Mouse (Mus musculus): Measurements from ENCODE around the gene Zpr1. TPM values are rescaled to one million over a fixed set of nuclear protein-coding genes. Genes with fewer than 3 reads are reported as not detected.

The Zpr1 gene
- polyA plus RNA-seq, 1 experiment from 2014 or later: 23.6 TPM

- 23% methylated on average over 24 of the region's 24 CpGs for WGBS (ENCODE audit: insufficient replicate concordance)
- no peak overlapping the region for H3K27ac ChIP-seq (ENCODE audit: low read length)
- H3K4me1 ChIP-seq (ENCODE audit: control insufficient read depth, low read depth, low read length): peaks cover 4% of the 10 kb centered on the region; the same call in 1 of the 2 replicates
- ATAC-seq (ENCODE audit: low read depth): no peak
- H3K27me3 ChIP-seq (ENCODE audit: control insufficient read depth, insufficient read depth, low read depth, low read length): peaks cover 18% of the 10 kb centered on the region
- no peak overlapping the region for H3K4me2 ChIP-seq (ENCODE audit: low read depth, low read length)
- no peak overlapping the region for H3K4me3 ChIP-seq (ENCODE audit: low read depth, low read length)
- no peaks in the 10 kb centered on the region for H3K36me3 ChIP-seq (ENCODE audit: control insufficient read depth, insufficient read depth)
- H3K9ac ChIP-seq (ENCODE audit: low read depth, low read length): no peak overlapping the region
- H3K9me3 ChIP-seq (replicated peaks; ENCODE audit: control insufficient read depth, low read length): no peaks in the 10 kb centered on the region; the same call in 1 of the 2 replicates
Measured at GRCm38 (mm10) chr9:46329801-46330585, 57.1 kb downstream of the Zpr1 start.

- WGBS (ENCODE audit: insufficient replicate concordance): 38% methylated on average over 6 of the region's 6 CpGs
Measured at GRCm38 (mm10) chr9:46330586-46330895, 57.7 kb downstream of the Zpr1 start.

GRCm38 (mm10) chr9:46331301-46331700 lies 58.4 kb downstream of the Zpr1 start:
- Histone ChIP-seq H3K4me1 (ENCODE audit: control insufficient read depth, low read depth, low read length) (peaks cover 4% of the 10 kb centered on the region; the same call in 1 of the 2 replicates), H3K9ac (ENCODE audit: low read depth, low read length) (no peak overlapping the region), H3K4me2 (ENCODE audit: low read depth, low read length) (no peak overlapping the region), H3K9me3 (replicated peaks; ENCODE audit: control insufficient read depth, low read length) (no peaks in the 10 kb centered on the region; the same call in 1 of the 2 replicates), H3K27me3 (ENCODE audit: control insufficient read depth, insufficient read depth, low read depth, low read length) (peaks cover 18% of the 10 kb centered on the region), H3K36me3 (ENCODE audit: control insufficient read depth, insufficient read depth) (no peaks in the 10 kb centered on the region), H3K27ac (ENCODE audit: low read length) (no peak overlapping the region), H3K4me3 (ENCODE audit: low read depth, low read length) (no peak overlapping the region)
- no peak for ATAC-seq (ENCODE audit: low read depth)
- WGBS (ENCODE audit: insufficient replicate concordance): 59% methylated on average over 1 of the region's 1 CpGs

More at GRCm38 (mm10) chr9:46330586-46330895, 57.7 kb downstream of the Zpr1 start:
- Histone ChIP-seq H3K36me3 (ENCODE audit: control insufficient read depth, insufficient read depth) (no peaks in the 10 kb centered on the region), H3K27me3 (ENCODE audit: control insufficient read depth, insufficient read depth, low read depth, low read length) (peaks cover 18% of the 10 kb centered on the region), H3K9me3 (replicated peaks; ENCODE audit: control insufficient read depth, low read length) (no peaks in the 10 kb centered on the region; the same call in 1 of the 2 replicates), H3K9ac (ENCODE audit: low read depth, low read length) (no peak overlapping the region), H3K4me2 (ENCODE audit: low read depth, low read length) (no peak overlapping the region), H3K4me1 (ENCODE audit: control insufficient read depth, low read depth, low read length) (peaks cover 4% of the 10 kb centered on the region; the same call in 1 of the 2 replicates), H3K27ac (ENCODE audit: low read length) (no peak overlapping the region), H3K4me3 (ENCODE audit: low read depth, low read length) (no peak overlapping the region)
- ATAC-seq (ENCODE audit: low read depth): no peak

Other genes with a start within 250 kb of the Zpr1 start
- gene Apoa1, start 44.5 kb upstream of the Zpr1 start, polyA plus RNA-seq (2015; fragmentation: Nextera tagmentation; extraction: Ambion mirVana): 6,810 and 7,451 TPM in 2 replicates
- gene Apoc3, start 37.4 kb upstream of the Zpr1 start, polyA plus RNA-seq (2015; fragmentation: Nextera tagmentation; extraction: Ambion mirVana): 9.3 and 14.0 TPM in 2 replicates
- 0.07 and 14.5 TPM in 2 replicates for gene Apoa4, start 32.4 kb upstream of the Zpr1 start, polyA plus RNA-seq (2015; fragmentation: Nextera tagmentation; extraction: Ambion mirVana)
- 0.67 and 1.1 TPM in 2 replicates for gene Apoa5, start 4.4 kb upstream of the Zpr1 start, polyA plus RNA-seq (2015; fragmentation: Nextera tagmentation; extraction: Ambion mirVana)
- gene Bud13, start 9.9 kb downstream of the Zpr1 start, polyA plus RNA-seq (2015; fragmentation: Nextera tagmentation; extraction: Ambion mirVana): 6.5 and 6.7 TPM in 2 replicates
- not detected in 2 replicates for gene 4931429L15Rik, start 46.9 kb downstream of the Zpr1 start, polyA plus RNA-seq (2015; fragmentation: Nextera tagmentation; extraction: Ambion mirVana)